Mouse (Mus musculus) frontal cortex, adult (tissue): ENCODE measurements around the gene Gm17490.
"Not testable (repeated sequence)": the region's sequence is repeated elsewhere in the genome, so short reads cannot be mapped to it uniquely, and the experiment has no call there.

Experiments
- ATAC-seq: cut with Nextera tagmentation; 2 replicates; pipeline ENCODE4 v1.9.2; 2017; ENCODE audit warnings: mild to moderate bottlenecking, moderate library complexity, mixed read lengths; ENCODE audit not compliant: low TSS enrichment

Gm17490 gene

GRCm38 (mm10) chr2:11635035-11635434 is 9.0 kb upstream of the Gm17490 start:
- no peak for ATAC-seq

GRCm38 (mm10) chr2:11623726-11624125 is 2.3 kb downstream of the Gm17490 start:
- no peak for ATAC-seq

DNA sequence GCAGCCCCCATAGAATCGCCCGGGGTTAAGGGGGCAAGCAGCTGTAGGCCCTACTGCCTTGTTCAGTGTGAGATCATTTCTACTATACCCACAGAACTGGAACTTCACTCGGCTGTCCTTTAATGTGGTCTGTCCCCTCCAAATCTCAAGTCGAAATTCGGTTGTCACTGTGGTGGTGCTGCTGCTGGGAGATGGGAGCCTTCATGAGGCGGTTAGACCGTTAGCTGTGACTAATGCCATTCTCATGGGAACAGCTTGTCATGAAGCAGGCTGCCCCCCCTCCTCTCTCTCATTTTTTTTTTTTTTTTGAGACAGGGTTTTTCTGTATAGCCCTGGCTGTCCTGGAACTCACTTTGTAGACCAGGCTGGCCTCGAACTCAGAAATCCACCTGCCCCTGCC is 2.9 kb downstream of the Gm17490 start:
- no peak for ATAC-seq

DNA sequence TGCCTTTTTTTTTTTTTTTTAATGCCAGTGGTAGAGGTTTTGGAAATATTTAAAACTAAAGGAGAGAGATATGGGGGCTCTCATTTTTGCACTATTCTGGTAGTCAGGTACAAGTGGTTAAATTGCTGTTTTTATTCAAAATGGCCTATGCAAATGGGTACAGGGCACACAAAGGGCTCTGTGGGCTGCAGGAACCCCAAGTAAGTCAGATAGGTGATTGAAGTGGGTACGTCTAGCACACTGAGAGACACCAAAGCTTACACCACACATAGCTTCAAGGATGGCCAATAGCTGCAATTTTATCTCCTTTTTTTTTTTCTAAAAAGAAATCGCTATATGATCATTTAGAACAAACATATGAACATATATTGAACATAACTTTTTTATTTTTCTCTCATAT is 6.5 kb downstream of the Gm17490 start:
- ATAC-seq = no peak

GRCm38 (mm10) chr2:11616846-11617245 is 9.2 kb downstream of the Gm17490 start:
- no peak for ATAC-seq

DNA sequence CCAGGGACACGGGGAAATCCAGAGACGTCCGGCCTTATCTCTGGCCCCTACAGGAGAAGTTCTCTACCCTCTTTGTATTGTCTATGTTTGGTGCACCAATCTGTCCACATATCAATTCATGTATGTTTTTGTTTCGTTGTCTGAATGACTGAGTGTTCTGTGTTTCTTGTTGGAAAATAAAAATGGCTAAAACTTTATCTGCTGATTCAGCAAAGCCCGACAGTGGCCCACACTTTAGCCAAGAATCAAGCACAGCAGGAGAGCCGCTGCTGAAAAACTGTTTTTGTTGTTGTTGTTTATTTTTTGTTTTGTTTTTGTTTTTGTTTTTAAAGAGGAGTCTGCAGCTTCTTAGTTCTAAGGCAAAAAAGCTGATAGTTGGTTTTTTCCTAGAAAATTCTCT is 13.1 kb downstream of the Gm17490 start:
- ATAC-seq = not testable (repeated sequence)

DNA sequence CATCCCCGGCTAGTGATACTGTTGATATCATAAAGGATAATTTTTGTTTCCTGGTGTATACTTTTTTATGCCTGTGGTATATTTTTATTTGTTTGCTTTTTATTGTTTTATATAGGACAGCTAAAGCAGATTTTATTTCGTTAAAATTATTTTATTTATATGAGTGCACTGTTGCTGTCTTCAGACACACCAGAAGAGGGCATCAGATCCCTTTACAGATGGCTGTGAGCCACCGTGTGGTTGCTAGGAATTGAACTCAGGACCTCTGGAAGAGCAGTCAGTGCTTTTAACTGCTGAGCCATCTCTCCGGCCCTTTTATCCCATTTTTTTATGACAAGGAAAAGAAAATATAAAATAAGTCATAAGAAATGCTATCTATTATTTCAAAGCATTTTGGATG is 19.3 kb downstream of the Gm17490 start:
- ATAC-seq = not testable (repeated sequence)

DNA sequence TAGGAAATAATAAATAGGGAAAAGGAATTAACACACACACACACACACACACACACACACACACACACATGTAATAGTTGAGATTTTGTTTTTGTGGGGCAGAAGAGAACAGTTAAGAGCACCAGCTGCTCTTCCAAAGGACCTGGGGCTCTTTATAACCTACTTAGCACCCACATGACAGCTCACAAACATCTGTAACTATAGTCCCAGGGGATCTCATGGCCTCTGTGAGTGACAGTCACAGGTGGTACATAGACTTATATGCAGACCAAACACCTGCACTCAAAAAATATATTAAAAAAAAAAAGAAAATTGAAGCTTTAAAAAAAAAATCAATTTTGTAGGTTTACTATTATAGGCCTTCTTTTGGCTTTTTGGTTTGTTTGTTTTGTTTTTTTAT is 21.2 kb downstream of the Gm17490 start:
- no peak for ATAC-seq

DNA sequence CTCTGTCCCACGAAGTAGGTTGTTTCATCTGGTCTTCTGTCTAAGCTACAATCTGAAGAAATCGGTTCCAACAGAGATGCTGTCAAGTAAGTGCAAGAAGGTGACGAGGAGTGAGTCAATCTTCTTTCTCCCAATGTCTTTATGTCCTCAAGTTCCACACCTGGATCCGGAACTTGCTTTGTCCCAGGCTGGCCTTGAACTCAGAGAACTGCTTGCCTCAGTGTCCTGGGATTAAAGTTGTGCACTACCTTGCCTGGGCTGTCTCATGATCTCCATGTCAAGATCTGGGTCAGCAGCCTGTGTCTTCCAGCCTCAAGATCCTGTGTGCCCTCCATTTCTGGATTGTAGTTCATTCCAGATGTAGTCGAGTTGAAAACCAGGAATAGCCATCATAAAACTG is 22.0 kb downstream of the Gm17490 start, which contains the start of gene Rbm17:
Gene Rbm17 (minus strand): TSS at position 101 of the 400 bp plus-strand sequence.
- ATAC-seq = no peak

GRCm38 (mm10) chr2:11602506-11603489 is 23.3 kb downstream of the Gm17490 start:
- peak; percentile 100 for ATAC-seq

- ATAC-seq = no peak
Measured at GRCm38 (mm10) chr2:11601795-11602194, 24.3 kb downstream of the Gm17490 start.

DNA sequence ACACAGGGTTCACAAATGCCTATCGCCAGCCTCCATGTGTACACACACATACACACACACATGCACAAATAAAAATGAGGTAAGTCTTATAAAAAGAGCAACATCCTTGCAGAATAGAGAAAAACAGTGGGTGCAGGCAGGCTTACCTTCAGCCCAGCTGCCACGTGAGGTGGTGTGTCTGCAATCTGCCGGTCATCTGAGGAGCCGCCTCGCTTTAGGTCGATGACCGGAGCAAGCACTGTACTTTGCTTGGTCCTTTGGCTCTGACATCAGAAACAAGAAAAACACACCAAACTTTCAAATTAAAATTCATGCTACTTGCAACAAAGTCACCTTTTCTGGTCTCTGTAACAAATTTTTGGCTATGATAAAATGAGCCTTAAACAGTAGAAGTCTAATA is 28.2 kb downstream of the Gm17490 start:
- ATAC-seq = no peak

DNA sequence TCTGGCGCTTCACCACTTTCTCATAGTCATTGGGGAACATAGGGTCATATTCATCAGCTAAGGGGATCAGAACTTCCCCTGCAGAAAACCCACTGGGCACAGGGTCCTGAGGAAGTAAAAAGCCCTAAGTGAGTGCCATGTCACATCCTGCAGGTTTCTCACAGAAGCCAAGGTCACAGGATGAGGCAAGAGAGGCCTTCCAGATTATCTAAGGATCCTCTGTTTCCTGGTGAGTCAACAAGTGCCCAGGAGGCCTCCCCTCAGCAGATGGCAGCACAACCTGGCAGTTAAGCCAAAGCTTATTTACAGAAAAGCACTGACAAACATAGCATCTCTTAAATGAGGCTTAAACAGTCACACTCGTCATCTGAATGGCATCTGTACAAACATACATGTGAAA is 29.4 kb downstream of the Gm17490 start:
- ATAC-seq = no peak

DNA sequence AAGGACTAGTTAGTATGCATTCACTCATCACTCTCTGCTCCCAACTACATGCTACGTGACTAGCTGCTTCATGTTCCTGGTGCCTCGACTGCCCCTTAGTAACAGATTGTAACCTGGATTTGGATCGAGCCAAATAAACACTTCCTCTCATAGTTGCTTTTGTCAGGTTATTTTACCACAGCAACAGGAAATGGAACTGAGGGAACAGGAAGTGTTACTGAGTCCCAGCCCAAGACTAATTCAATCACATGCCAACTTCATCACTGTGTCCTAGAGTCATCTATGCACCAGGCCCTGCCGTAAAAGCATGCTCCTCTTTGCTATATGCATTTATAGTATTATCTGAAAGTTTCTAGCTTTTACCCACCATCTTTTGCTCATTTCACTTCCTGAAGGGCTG is 38.1 kb downstream of the Gm17490 start:
- no peak for ATAC-seq

DNA sequence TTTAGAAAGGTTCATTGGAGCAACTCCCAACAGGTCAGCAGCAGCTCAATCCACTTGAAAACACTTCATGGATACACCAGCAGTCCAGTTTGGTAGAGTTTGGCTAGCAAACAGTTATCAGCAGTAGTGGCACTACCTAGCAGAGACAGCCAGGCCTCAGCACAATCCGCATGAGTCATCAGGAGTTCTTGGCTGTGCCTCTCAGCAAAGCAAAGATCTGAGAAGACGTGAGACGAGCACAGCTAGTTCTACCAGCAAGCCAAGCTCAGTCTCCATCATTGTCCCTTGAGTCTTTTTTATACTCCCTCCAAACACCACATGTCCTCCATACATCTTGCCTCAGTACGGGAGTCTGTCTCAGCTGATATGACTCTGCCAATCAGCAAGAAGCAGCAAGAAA is 46.7 kb downstream of the Gm17490 start:
- peak; percentile 57 for ATAC-seq

- no peak for ATAC-seq
Measured at GRCm38 (mm10) chr2:11578187-11578586, 47.9 kb downstream of the Gm17490 start.
